Mouse (Mus musculus) cortical plate, adult 2 months (tissue): ENCODE measurements around the gene Adgra1.

Experiments used
- CTCF ChIP-seq: fragments of 200-500 bp; IDR thresholded peaks from 2 replicates; pipeline ENCODE4 v1.5.1; 2011; ENCODE audit warnings: mild to moderate bottlenecking, control low read depth, low read length; ENCODE audit not compliant: insufficient read depth; ENCODE audit errors: extremely low read depth
- POLR2A ChIP-seq: fragments of 200-500 bp; IDR thresholded peaks from 2 replicates; pipeline ENCODE4 v1.6.1; 2011; ENCODE audit warnings: mild to moderate bottlenecking, low read length, control low read depth; ENCODE audit not compliant: insufficient read depth; ENCODE audit errors: extremely low read depth

GRCm38 (mm10) chr7:139905261-139905660 is 71.3 kb downstream of the Adgra1 start:
- TF ChIP-seq CTCF (no peak), POLR2A (no peak)
